Mouse (Mus musculus) forebrain, embryonic 11.5 days (tissue): ENCODE data around the gene Smg6. TPM values are rescaled to one million over a fixed set of nuclear protein-coding genes. Genes with fewer than 3 reads are reported as not detected.
"Not testable (repeated sequence)": the region's sequence is repeated elsewhere in the genome, so short reads cannot be mapped to it uniquely, and the experiment has no call there.

Source experiments
- ATAC-seq: fragments of 200-750 bp; cut with Nextera tagmentation; replicated peaks from 2 replicates; pipeline ENCODE4 v1.8.0; 2017; ENCODE audit warnings: moderate TSS enrichment; ENCODE audit not compliant: low FRiP score
- DNase-seq: peaks from one replicate; pipeline ENCODE4 v3.0.0-alpha.2; 2017; ENCODE audit warnings: low spot score
- H3K27ac ChIP-seq: fragments of 300-500 bp; sonication (generic); 2 replicates; pipeline ENCODE4 v1.5.1; 2014; ENCODE audit warnings: low read depth, low read length
- H3K27me3 ChIP-seq: fragments of 300-500 bp; sonication (generic); 2 replicates; pipeline ENCODE4 v1.6.1; 2014; ENCODE audit warnings: mild to moderate bottlenecking, low read length, mixed read lengths; ENCODE audit not compliant: control insufficient read depth, insufficient read depth
- H3K36me3 ChIP-seq: fragments of 300-500 bp; sonication (generic); 2 replicates; pipeline ENCODE4 v1.6.1; 2014; ENCODE audit warnings: mild to moderate bottlenecking, low read length, moderate library complexity, mixed read lengths; ENCODE audit not compliant: control insufficient read depth, insufficient read depth
- H3K4me1 ChIP-seq: fragments of 300-500 bp; sonication (generic); replicated peaks from 2 replicates; pipeline ENCODE4 v1.6.1; 2014; ENCODE audit warnings: low read length, mixed read lengths; ENCODE audit not compliant: control insufficient read depth, insufficient read depth
- H3K4me2 ChIP-seq: fragments of 300-500 bp; sonication (generic); 2 replicates; pipeline ENCODE4 v1.6.1; 2014; ENCODE audit warnings: low read depth, mild to moderate bottlenecking, low read length, moderate library complexity, mixed read lengths; ENCODE audit not compliant: severe bottlenecking
- H3K4me3 ChIP-seq: fragments of 300-500 bp; sonication (generic); 2 replicates; pipeline ENCODE4 v1.5.1; 2014; ENCODE audit warnings: low read depth, low read length
- H3K9ac ChIP-seq: fragments of 300-500 bp; sonication (generic); 2 replicates; pipeline ENCODE4 v1.6.1; 2014; ENCODE audit warnings: low read length
- H3K9me3 ChIP-seq: fragments of 300-500 bp; sonication (generic); 2 replicates; pipeline ENCODE4 v1.6.1; 2016; ENCODE audit warnings: low read length, mixed read lengths; ENCODE audit not compliant: control insufficient read depth
- WGBS: fragments of 180-500 bp; shearing (Covaris S2); extraction: QIAGEN DNeasy Blood & Tissue Kit; methylation state at CpG from one replicate; pipeline ENCODE4 v1.1.7; 2014; 5-methylcytosine and 5-hydroxymethylcytosine counted together
- polyA plus RNA-seq: library from polyadenylated mRNA; unstranded; fragments of >200 nt; fragmentation: Nextera tagmentation; extraction: Ambion mirVana; gene quantifications from 2 replicates; pipeline ENCODE4 v1.2.1, GENCODE M21; 2014

The Smg6 gene
- polyA plus RNA-seq, 1 experiment from 2014 or later = 19.8 TPM

GRCm38 (mm10) chr11:74994856-74995255, 69.2 kb downstream of the Smg6 start:
- H3K36me3 ChIP-seq = no peaks in the 10 kb centered on the region; the same call in 1 of the 2 replicates
- H3K9me3 ChIP-seq = no peaks in the 10 kb centered on the region
- ATAC-seq = no peak

GRCm38 (mm10) chr11:74996482-74996881, 70.9 kb downstream of the Smg6 start:
- Histone ChIP-seq H3K36me3 (no peaks in the 10 kb centered on the region), H3K4me1 (no peaks in the 10 kb centered on the region), H3K9ac (no peak overlapping the region), H3K4me2 (no peak overlapping the region), H3K4me3 (no peak overlapping the region), H3K27me3 (no peaks in the 10 kb centered on the region), H3K27ac (no peak overlapping the region), H3K9me3 (no peaks in the 10 kb centered on the region)
- DNase-seq (no peak), ATAC-seq (no peak)
- 93% methylated on average over 1 of the region's 1 CpGs for WGBS

More at GRCm38 (mm10) chr11:74994856-74995255, 69.2 kb downstream of the Smg6 start:
- Histone ChIP-seq H3K9ac (no peak overlapping the region), H3K4me2 (no peak overlapping the region), H3K4me1 (no peaks in the 10 kb centered on the region), H3K27ac (no peak overlapping the region), H3K4me3 (no peak overlapping the region), H3K27me3 (no peaks in the 10 kb centered on the region)
- no peak for DNase-seq

- Histone ChIP-seq H3K9me3 (no peaks in the 10 kb centered on the region), H3K4me3 (no peak overlapping the region), H3K27me3 (no peaks in the 10 kb centered on the region), H3K4me2 (no peak overlapping the region), H3K4me1 (no peaks in the 10 kb centered on the region), H3K9ac (no peak overlapping the region), H3K27ac (no peak overlapping the region), H3K36me3 (no peaks in the 10 kb centered on the region)
- ATAC-seq (no peak), DNase-seq (no peak)
- WGBS = 79% methylated on average over 10 of the region's 10 CpGs
Measured at GRCm38 (mm10) chr11:75000869-75001653, 75.4 kb downstream of the Smg6 start.

- H3K4me2 ChIP-seq = no peak overlapping the region
- no peak overlapping the region for H3K9ac ChIP-seq
- H3K27me3 ChIP-seq = no peaks in the 10 kb centered on the region
- no peaks in the 10 kb centered on the region for H3K4me1 ChIP-seq
- H3K4me3 ChIP-seq = no peak overlapping the region
- 82% methylated on average over 2 of the region's 2 CpGs for WGBS
- ATAC-seq (no peak), DNase-seq (no peak)
- no peaks in the 10 kb centered on the region for H3K9me3 ChIP-seq
- H3K36me3 ChIP-seq = no peaks in the 10 kb centered on the region
- H3K27ac ChIP-seq = no peak overlapping the region
Measured at GRCm38 (mm10) chr11:75008270-75008669, 82.6 kb downstream of the Smg6 start.

GRCm38 (mm10) chr11:75009537-75009936, 83.9 kb downstream of the Smg6 start:
- H3K9ac ChIP-seq, H3K27me3 ChIP-seq, H3K36me3 ChIP-seq, H3K4me1 ChIP-seq, DNase-seq, H3K4me2 ChIP-seq, H3K27ac ChIP-seq, ATAC-seq, H3K4me3 ChIP-seq, H3K9me3 ChIP-seq: not testable (repeated sequence)
- 98% methylated on average over 2 of the region's 2 CpGs for WGBS

- Histone ChIP-seq H3K9ac (no peak overlapping the region), H3K27me3 (no peaks in the 10 kb centered on the region), H3K4me3 (no peak overlapping the region), H3K27ac (no peak overlapping the region), H3K36me3 (no peaks in the 10 kb centered on the region), H3K9me3 (no peaks in the 10 kb centered on the region), H3K4me2 (no peak overlapping the region), H3K4me1 (no peaks in the 10 kb centered on the region)
- ATAC-seq (no peak), DNase-seq (no peak)
- WGBS = 54% methylated on average over 12 of the region's 12 CpGs
Measured at GRCm38 (mm10) chr11:75012997-75013694, 87.5 kb downstream of the Smg6 start.

- Histone ChIP-seq H3K27me3 (no peaks in the 10 kb centered on the region), H3K27ac (no peak overlapping the region), H3K36me3 (no peaks in the 10 kb centered on the region), H3K4me1 (no peaks in the 10 kb centered on the region), H3K9ac (no peak overlapping the region), H3K9me3 (no peaks in the 10 kb centered on the region), H3K4me2 (no peak overlapping the region), H3K4me3 (no peak overlapping the region)
- DNase-seq = no peak
- ATAC-seq = no peak
- 83% methylated on average over 12 of the region's 12 CpGs for WGBS
Measured at GRCm38 (mm10) chr11:75013764-75014695, 88.4 kb downstream of the Smg6 start.

- Histone ChIP-seq H3K4me2 (no peak overlapping the region), H3K4me1 (no peaks in the 10 kb centered on the region), H3K4me3 (no peak overlapping the region), H3K9me3 (no peaks in the 10 kb centered on the region), H3K27ac (no peak overlapping the region), H3K27me3 (no peaks in the 10 kb centered on the region), H3K36me3 (no peaks in the 10 kb centered on the region), H3K9ac (no peak overlapping the region)
- ATAC-seq (no peak), DNase-seq (no peak)
- WGBS = 35% methylated on average over 4 of the region's 4 CpGs
Measured at GRCm38 (mm10) chr11:75014816-75015215, 89.2 kb downstream of the Smg6 start.
